Mouse (Mus musculus) liver, embryonic 14.5 days (tissue): ENCODE data around the gene Tjp2. TPM values are rescaled to one million over a fixed set of nuclear protein-coding genes. Genes with fewer than 3 reads are reported as not detected.
A peak's percentile ranks its signal among the peaks of the same experiment; 100 is the strongest.

Source experiments
- ATAC-seq: fragments of 200-750 bp; cut with Nextera tagmentation; 2 replicates; pipeline ENCODE4 v1.8.0; 2017; ENCODE audit warnings: moderate number of reproducible peaks, mild to moderate bottlenecking, moderate library complexity; ENCODE audit not compliant: insufficient read depth
- DNase-seq, 3 experiments: peaks; one replicate each; pipeline ENCODE4 v3.0.0-alpha.2; 2012 to 2013; ENCODE audit warnings: low read depth in 3 of 3, low spot score in 3 of 3
- H3K27ac ChIP-seq: fragments of 300-500 bp; sonication (generic); 2 replicates; pipeline ENCODE4 v1.5.1; 2014; ENCODE audit warnings: moderate library complexity, mild to moderate bottlenecking, control low read depth, inconsistent platforms
- H3K27me3 ChIP-seq: fragments of 300-500 bp; sonication (generic); 2 replicates; pipeline ENCODE4 v1.6.1; 2014; ENCODE audit warnings: mild to moderate bottlenecking, low read length, moderate library complexity; ENCODE audit not compliant: control insufficient read depth, insufficient read depth
- H3K36me3 ChIP-seq: fragments of 300-500 bp; sonication (generic); replicated peaks from 2 replicates; pipeline ENCODE4 v1.6.1; 2014; ENCODE audit warnings: low read depth; ENCODE audit not compliant: control insufficient read depth, insufficient read depth
- H3K4me1 ChIP-seq, 2 experiments: fragments of 200-500 bp in 1 of 2; fragments of 300-500 bp in 1 of 2; sonication (generic) in 1 of 2; replicated peaks; 2 replicates each; pipeline ENCODE4 v1.6.1; 2012 to 2014; ENCODE audit warnings: antibody characterized with exemption in 1 of 2, inconsistent platforms in 1 of 2, low read length in 1 of 2; ENCODE audit not compliant: control insufficient read depth in 2 of 2, insufficient read depth in 2 of 2
- H3K4me2 ChIP-seq: fragments of 300-500 bp; sonication (generic); 2 replicates; pipeline ENCODE4 v1.6.1; 2014; ENCODE audit warnings: low read depth, mild to moderate bottlenecking, control low read depth, moderate library complexity
- H3K4me3 ChIP-seq, 2 experiments: fragments of 200-500 bp in 1 of 2; fragments of 300-500 bp in 1 of 2; sonication (generic) in 1 of 2; 2 replicates each; pipeline ENCODE4 v1.5.1; 2012 to 2014; ENCODE audit warnings: low read depth in 2 of 2, low read length in 2 of 2, mild to moderate bottlenecking in 2 of 2, control low read depth in 1 of 2, inconsistent platforms in 1 of 2, moderate library complexity in 1 of 2; ENCODE audit not compliant: insufficient read depth in 1 of 2
- H3K9ac ChIP-seq: fragments of 300-500 bp; sonication (generic); replicated peaks from 2 replicates; pipeline ENCODE4 v1.6.1; 2014; ENCODE audit warnings: mild to moderate bottlenecking, control low read depth, moderate library complexity
- H3K9me3 ChIP-seq: fragments of 300-500 bp; sonication (generic); 2 replicates; pipeline ENCODE4 v1.6.1; 2016; ENCODE audit warnings: low read length, mixed read lengths; ENCODE audit not compliant: control insufficient read depth
- CTCF ChIP-seq: IDR thresholded peaks from 2 replicates; pipeline ENCODE4 v1.5.1; 2016; ENCODE audit warnings: antibody characterized with exemption, low read depth, control low read depth
- EP300 ChIP-seq: IDR thresholded peaks from 2 replicates; pipeline ENCODE4 v1.6.1; 2016; ENCODE audit warnings: antibody characterized with exemption, low read depth
- WGBS: fragments of 180-500 bp; shearing (Covaris S2); extraction: QIAGEN DNeasy Blood & Tissue Kit; methylation state at CpG from one replicate; pipeline ENCODE4 v1.1.7; 2014; ENCODE audit not compliant: insufficient replicate concordance; 5-methylcytosine and 5-hydroxymethylcytosine counted together
- polyA plus RNA-seq, 2 experiments: library from polyadenylated mRNA; depleted of rRNA in 1 of 2; stranded (reverse) in 1 of 2; unstranded in 1 of 2; fragments of >200 nt; fragmentation: Nextera tagmentation in 1 of 2; extraction: Ambion mirVana in 1 of 2; gene quantifications; 2 replicates each; pipeline versions ENCODE4 v1.2.1 to v1.2.3; 2012 to 2014

Tjp2 gene
- polyA plus RNA-seq (2012; rRNA removed): 2.2 and 2.9 TPM in 2 replicates
- polyA plus RNA-seq (2014; fragmentation: Nextera tagmentation; extraction: Ambion mirVana): 3.2 and 4.0 TPM in 2 replicates

- no peaks in the 10 kb centered on the region for H3K36me3 ChIP-seq
- WGBS: under 1% methylated on average over 59 of the region's 59 CpGs
- H3K4me3 ChIP-seq: peak within 1 kb of the TSS; percentile 56 to 58
- DNase-seq (peak; percentile 20 to 28 (median 23)), ATAC-seq (peak; percentile 69)
- H3K4me1 ChIP-seq: 0 out of 4 replicates have a peak, but pooled peaks cover 0 to 2% of the 10 kb centered on the region in 2 experiments
- peak within 1 kb of the TSS; percentile 58 for H3K4me2 ChIP-seq
- TF ChIP-seq EP300 (no peak), CTCF (peak; percentile 78)
- H3K9me3 ChIP-seq: no peaks in the 10 kb centered on the region
- no peak within 1 kb of the TSS; the same call in 1 of the 2 replicates for H3K9ac ChIP-seq
- peaks cover 29% of the 10 kb centered on the region for H3K27me3 ChIP-seq
- no peak within 1 kb of the TSS for H3K27ac ChIP-seq
Observed at GRCm38 (mm10) chr19:24224500-24225304, at the start of gene Tjp2. Gene Tjp2, minus strand, starts transcription at chr19:24225030.

- ATAC-seq (peak; percentile 66), DNase-seq (peak; percentile 43 to 59 (median 55))
- TF ChIP-seq CTCF (no peak), EP300 (peak; percentile 67)
- no peak overlapping the region for H3K4me3 ChIP-seq
- no peaks in the 10 kb centered on the region for H3K27me3 ChIP-seq
- peak overlapping the region; percentile 59 for H3K4me2 ChIP-seq
- H3K9ac ChIP-seq: peak overlapping the region; percentile 40
- H3K36me3 ChIP-seq: peaks cover 11% of the 10 kb centered on the region
- 8% methylated on average over 3 of the region's 3 CpGs for WGBS
- H3K4me1 ChIP-seq: peaks cover 26 to 33% of the 10 kb centered on the region in 2 experiments
- H3K27ac ChIP-seq: peak overlapping the region; percentile 66
- no peaks in the 10 kb centered on the region for H3K9me3 ChIP-seq
Observed at GRCm38 (mm10) chr19:24274281-24274680, 49.5 kb upstream of the Tjp2 start.

- H3K9me3 ChIP-seq: no peaks in the 10 kb centered on the region
- no peak overlapping the region for H3K27ac ChIP-seq
- DNase-seq (peak; percentile 59 to 64 (median 64)), ATAC-seq (peak; percentile 67)
- H3K36me3 ChIP-seq: peaks cover 7% of the 10 kb centered on the region
- peaks cover 11 to 18% of the 10 kb centered on the region in 2 experiments for H3K4me1 ChIP-seq
- H3K4me3 ChIP-seq: no peak overlapping the region
- H3K27me3 ChIP-seq: no peaks in the 10 kb centered on the region
- 45% methylated on average over 16 of the region's 16 CpGs for WGBS
- H3K9ac ChIP-seq: no peak overlapping the region
- TF ChIP-seq CTCF (peak; percentile 97), EP300 (no peak)
- H3K4me2 ChIP-seq: no peak overlapping the region; the same call in 1 of the 2 replicates
Observed at GRCm38 (mm10) chr19:24271746-24272426, 47.1 kb upstream of the Tjp2 start.

GRCm38 (mm10) chr19:24271326-24271725, 46.5 kb upstream of the Tjp2 start:
- Histone ChIP-seq H3K27me3 (no peaks in the 10 kb centered on the region), H3K4me1 (peaks cover 11 to 20% of the 10 kb centered on the region in 2 experiments), H3K27ac (no peak overlapping the region), H3K9ac (no peak overlapping the region), H3K36me3 (peaks cover 10% of the 10 kb centered on the region), H3K4me2 (no peak overlapping the region; the same call in 1 of the 2 replicates), H3K4me3 (no peak overlapping the region), H3K9me3 (no peaks in the 10 kb centered on the region)
- DNase-seq (no peak), ATAC-seq (peak; percentile 62)
- 63% methylated on average over 7 of the region's 7 CpGs for WGBS
- TF ChIP-seq CTCF: no peak
- no peak for TF ChIP-seq EP300

GRCm38 (mm10) chr19:24268531-24268930, 43.7 kb upstream of the Tjp2 start:
- Histone ChIP-seq H3K4me3 (no peak overlapping the region), H3K27ac (no peak overlapping the region), H3K9ac (no peak overlapping the region), H3K27me3 (no peaks in the 10 kb centered on the region), H3K4me1 (peaks cover 0 to 8% of the 10 kb centered on the region in 2 experiments; a peak in 3 of 4 replicates), H3K36me3 (peaks cover 10% of the 10 kb centered on the region), H3K4me2 (no peak overlapping the region), H3K9me3 (no peaks in the 10 kb centered on the region)
- no peak for TF ChIP-seq CTCF
- TF ChIP-seq EP300: no peak
- WGBS: 62% methylated on average over 4 of the region's 4 CpGs
- ATAC-seq (no peak), DNase-seq (no peak)
